Mouse (Mus musculus) thymus, postnatal 14 days (tissue): ENCODE data around the gene Cry1.

ENCODE experiments used
- DNase-seq: peaks from one replicate; pipeline ENCODE4 v3.0.0; 2021

Cry1 gene

DNA sequence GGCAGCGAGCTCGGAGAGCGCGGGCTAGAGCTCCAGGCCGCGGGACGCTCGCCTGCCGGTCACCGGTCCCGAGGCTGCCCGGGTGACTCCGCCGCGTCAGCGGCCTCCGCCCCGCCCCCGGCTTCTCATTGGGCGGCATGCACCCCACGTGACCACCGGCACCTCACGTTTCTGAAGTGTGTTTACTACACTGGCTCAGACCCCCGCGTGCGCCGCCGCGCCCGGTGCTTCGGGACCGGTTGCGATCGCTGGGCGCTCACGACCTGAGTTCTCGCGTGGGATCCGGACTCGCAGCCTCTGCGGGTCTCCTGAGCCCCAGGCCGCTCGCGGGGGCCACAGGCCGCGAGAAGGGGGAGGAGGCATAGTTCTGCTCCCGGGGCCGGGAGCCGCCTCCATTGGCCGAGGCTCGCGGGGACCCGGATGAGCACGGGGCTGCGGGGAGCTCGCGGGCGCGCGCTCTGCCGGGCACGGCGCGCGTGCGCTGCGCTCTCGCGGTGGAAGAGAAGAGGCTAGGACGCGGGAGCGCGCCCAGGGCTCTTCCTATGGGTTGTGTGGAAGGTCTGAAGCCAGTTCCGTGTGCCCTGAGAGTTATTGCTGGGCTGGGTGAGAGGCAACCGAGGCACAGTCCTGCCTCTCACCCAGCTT is at the start of gene Cry1:
Gene Cry1 (minus strand): TSS at position 101 of the 645 bp plus-strand sequence.
- DNase-seq = peak; percentile 97

DNA sequence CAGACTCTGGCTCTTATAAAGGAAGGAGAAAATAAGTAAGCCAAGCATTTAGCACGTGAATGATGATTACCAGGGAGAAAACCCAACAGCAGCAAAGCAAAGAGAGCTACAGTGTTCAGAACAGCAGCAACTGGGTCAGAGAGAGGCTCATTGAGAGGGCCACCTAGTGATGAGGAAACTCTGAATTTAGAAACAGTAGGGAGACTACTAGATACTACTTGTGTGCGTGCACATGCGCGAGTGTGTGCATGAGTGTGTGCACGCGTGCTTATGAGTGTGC is 36.8 kb upstream of the Cry1 start:
- no peak for DNase-seq

DNA sequence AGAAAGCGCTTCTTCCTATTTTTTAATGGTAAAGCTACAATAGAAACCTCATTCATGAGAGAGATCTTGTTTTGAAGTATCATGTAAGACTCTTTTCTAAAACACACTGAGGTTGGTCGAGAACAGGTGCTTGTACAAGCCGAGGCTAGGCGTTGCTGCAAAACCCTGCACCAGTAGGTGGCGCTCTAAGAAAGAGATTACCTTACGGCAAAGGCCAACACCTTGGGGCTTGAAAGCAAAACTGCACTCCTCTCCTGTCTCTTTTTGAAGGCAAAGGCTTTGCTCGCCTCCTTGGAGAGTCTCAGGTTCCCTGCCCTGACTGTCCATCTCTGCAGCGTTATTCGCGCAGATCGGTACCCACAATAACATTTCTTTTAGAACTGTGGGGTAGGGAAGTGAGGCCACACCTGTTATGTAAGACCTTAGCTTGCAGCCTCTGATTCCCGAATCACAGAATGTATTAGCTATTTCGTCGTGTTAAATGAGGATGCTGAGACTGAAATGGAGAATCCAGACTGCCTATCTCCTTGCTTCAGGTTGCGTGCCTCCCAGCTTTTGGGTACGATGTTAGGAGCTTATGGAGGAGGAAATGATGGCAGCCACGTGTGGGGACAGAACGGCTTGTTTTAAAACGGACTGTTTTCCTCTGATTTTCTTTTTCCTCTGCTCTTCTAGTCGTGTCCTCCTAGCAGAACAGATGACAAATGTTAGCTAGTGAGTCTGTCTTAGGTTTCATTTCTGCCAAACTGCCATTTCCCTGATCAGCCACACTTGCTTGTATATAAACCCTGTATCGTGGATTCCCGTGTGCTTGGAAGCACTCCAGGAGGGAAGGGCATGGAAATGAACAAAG is 36.3 kb upstream of the Cry1 start:
- peak; percentile 92 for DNase-seq

DNA sequence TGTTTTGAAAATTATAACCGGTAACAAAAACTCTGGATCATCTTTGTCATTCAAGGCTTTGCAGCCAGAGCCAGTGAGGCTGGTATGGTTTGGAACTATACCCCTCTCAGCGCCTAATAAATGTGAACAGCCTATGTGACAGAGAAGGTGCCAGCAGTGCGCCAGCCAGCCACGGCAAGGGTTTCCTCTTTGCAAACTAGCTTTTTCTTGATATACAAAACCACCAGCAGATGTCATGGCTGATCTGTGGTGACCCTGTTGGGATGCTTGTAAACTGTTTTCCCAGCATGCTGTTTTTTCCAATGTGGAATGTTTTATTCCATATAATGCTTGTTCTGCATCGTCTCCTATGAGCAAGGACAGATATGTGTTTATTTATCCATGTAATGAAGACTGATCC is 30.0 kb upstream of the Cry1 start:
- DNase-seq = no peak

DNA sequence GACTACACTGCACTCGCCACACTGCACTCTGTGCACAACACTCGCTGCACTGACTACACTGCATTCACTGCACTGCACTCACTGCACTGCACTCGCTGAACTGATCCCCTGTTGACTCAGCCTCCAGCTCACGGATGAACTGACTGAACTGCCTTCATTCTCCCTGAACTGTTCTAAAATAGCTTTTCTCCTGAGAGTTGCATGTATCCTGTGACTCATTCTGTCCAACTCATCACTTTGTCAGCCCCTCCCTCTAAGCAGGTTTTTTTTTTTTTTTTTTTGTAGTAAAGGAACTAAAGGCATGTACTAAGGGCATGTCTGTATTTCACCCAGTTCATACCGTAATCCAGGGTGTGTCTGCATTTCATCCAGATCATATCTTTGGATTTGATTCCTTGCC is 26.8 kb upstream of the Cry1 start:
- DNase-seq = no peak

DNA sequence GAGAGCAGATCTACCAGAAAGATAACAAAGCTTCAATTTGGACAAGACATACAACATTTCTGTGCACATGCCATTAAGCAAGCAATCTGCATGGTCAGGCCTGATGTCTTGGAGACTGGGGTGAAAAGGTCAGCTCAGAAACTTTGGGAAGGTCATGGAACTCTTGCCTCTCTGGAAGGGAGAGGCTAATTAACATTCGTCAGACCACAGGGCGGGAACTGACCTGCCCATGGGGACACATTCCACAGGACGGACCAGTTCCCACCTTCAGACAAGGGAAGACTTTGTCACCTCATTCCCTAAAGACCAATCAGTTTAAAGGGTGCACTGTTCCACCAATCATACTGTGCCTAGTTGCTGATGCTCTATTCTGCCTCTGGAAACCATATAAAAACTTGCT is 25.3 kb upstream of the Cry1 start:
- DNase-seq = no peak

DNA sequence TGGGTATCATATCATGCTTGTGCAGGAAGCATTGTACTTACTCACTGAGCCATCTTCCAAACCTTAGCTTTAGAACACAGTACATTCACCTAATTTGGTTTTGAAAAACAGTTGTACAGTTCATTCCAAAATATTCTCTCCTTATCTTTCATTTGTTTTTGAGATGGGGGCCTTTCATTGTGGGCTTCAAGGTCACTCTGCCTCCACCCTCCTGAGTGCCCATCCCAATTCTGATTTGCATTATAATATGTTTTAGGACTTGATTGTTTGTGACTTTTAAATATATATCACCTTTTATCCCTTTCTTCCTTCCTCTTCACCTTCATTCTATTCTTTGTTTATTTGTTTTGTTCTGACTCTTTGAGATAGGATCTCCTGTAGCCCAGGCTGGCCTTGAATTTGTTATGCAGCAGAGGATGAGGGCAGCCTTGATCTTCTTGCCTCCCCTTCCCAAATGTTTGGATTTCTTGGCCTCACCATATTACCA is 24.3 kb upstream of the Cry1 start:
- DNase-seq = no peak

DNA sequence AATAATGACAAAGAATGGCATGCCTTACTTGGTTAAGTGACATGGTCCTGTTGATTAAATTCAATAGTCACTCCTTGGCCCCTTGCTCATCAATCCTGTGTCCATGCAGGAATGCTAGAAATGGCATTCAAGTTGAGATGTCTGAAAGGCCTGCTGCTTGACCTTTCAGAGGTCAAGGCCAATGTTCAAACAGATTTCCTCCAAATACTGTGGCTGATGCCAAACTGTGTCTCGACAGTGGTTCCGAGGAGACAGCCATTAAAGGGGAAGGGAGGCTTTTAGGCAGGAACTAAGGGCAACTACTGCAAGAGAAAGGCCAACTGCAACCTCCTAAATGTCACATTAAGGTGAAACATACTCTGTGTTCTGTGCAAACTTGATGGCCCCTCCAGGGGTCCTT is 20.5 kb upstream of the Cry1 start:
- no peak for DNase-seq

DNA sequence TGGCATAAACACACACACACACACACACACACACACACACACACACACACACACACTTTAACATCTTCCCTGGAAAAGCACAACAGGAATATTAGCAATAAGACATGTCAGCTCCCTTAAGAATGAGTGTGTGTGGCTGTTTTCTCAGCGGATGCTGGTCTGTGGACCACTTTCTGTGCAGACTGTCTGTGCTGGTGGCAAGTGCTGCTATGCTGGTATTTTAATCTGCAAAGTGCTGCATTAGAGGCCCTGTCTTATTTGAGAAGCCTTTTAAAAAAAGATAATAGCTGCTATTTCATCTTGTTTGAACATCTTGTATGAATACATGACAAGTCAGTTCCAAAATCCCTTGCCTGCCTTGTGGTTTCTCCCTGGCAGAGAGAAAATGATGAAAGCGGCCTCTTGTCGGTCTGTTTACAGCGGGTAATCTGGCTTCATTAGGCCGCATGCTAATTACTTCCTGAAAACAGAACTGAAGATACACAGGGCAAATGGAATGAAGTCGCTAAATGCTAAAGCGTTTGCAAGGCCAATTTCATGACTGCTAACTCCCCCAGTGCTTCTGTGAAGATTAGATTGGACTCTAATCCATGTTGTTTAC is 19.5 kb upstream of the Cry1 start:
- DNase-seq = no peak

DNA sequence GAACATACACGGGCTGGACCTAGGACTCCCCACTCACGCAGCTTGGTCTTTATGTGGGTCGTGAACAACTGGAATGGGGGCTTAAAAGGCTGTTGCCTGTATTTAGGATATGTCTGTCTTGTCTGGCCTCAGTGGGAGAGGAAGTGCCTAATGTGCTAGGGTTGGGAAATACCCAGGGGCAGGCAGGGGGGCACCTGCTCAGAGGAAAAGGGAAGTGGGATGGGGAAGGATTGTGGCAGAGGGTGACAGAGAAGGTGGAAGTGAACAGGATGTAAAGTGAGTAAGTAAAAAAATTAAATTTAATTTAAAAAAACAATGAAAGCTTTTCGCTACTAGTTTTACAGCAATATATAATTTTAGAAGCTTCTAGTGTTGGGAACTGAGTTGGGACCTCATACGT is 9.7 kb upstream of the Cry1 start:
- no peak for DNase-seq

DNA sequence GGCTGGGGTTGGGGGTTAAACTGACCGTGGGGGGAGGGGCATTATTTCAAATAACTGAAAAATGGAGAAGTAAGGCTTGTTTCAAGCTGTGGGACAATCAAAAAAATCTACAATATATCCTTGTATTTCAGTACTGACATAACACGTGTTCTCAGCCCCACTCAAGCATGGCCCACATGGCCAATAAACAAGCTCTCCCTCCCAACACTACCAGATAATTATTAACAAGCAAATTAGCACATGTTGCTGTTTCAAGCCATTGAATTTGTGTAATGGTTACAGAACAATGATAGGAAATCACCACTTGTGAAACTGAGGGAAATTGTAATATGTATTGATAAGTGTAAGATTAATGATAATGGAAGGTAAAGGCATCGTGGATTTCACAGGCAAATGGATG is 8.5 kb upstream of the Cry1 start:
- DNase-seq = no peak

DNA sequence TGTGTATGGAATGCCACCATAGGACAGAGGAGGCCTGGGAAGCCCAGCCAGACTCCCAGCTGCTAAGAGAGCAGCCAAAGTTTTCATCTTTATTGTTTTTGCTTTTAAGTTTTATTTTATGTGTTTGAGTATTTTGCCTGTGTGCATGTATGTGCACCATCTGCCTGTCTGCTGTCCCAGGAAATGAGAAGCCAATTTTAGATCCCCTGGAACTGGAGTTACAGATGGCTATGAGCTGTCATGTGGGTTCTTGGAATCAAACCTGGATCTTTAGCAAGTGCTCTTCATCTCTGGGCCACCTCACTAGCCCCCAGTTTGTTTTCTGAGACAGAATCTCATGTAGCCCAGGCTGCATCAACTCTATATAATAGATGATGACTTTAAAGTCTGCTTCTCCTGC is 5.8 kb upstream of the Cry1 start:
- DNase-seq = no peak

DNA sequence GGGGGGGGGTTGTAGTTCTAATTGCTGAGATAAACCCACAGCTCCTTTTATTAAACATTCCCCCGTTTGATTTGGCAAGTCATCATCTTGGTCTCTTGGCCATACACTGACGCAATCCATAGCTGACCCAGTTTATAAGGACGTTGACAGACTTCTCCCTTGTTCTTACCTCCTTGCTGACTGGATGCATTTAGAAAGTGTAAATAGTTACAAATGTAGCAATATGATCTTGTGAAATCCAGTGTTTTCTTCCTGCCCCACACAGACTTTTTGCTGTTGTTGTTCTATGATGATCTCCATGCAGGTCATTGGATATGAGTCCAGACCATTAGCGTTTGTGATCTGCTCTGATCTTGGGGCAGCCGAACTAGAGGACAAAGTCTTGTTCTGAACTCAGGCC is 5.1 kb upstream of the Cry1 start:
- no peak for DNase-seq

DNA sequence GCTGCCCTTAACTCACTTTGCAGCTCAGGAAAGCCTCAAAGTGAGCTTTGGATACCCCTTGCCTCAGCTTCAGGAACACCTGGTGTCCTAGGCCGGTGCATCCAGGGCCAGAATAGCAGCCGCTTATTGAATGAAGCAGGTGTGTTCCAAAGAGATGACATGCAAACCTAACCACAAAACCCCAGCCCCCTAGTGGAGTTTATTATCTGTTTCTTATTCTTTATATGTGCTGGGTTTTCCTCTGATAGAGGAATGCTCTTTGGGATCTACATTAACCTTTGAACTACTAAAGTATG is 1.6 kb upstream of the Cry1 start:
- DNase-seq = peak; percentile 56

DNA sequence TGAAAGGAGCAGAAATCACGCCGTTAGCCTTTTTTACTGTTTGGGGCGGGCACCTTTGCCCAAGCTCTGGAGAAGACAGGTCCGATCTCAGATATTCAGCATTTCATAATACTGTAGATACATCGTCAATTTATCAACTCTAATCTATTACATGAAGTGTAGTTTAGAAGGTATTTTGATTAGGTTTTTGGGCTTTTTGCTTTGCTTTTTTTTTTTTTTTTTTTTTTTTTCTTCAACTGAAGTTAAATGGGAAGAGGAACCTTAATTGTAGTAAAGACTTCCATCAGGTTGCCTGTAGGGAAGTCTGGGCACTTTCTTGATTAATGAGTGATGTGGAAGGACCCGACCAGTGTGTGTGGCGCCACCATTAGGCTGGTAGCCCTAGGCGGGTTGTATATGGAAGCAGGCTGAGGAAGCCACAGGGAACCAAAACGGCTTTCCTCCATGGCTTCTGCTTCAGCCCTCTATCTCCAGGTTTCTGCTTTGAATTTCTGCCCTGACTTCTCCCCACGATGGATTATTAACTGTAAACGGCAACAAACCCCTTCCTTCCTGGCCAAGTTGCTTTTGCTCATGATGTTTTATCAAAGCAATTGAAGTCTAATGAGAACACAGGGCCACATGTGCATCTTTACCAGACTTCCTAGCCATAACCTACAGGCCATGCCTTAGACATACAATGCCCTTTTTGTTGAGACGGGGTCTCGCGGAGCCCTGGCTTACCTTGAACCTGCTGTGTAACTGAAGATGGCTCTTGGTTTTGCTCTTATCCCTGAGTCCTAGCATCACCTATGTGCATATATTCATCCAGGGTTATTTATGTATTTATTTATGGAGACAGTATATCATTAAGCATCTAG is 1.0 kb upstream of the Cry1 start:
- peak; percentile 42 for DNase-seq

DNA sequence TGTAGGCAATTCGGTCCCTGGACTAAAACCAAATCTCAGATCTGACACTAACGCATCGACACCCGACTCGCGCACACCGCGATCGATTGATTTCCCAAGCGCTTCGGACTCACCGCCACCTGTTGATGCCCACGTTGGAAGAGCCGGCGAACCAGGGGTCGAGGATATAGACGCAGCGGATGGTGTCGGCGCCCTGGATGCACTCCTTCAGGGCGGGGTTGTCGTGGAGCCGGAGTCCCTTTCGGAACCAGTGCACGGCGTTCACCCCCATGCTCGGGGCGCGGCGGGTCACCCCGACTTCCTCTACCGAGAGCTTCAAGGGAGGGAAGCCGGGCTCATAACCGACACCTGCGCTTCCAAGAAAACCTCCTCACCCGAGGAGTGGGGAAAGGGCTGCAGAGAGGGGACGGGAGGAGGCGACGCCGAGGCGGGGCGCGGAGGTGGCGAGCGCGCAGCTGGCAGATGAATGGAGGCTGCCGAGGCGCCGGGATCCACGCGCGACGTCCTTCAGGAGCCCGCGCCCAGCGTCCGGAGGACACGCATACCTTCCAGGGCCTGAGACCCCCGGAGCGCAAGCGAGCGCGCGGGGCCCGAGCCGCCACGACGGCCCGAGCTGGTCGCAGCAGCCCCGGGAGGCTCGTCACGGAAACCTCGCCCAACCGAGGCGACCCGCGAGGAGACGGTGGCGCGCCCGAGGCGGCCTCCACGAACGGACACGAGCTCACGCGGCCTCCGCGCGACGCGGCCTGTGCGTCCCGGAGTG is 482 bp downstream of the Cry1 start:
- DNase-seq = peak; percentile 72

DNA sequence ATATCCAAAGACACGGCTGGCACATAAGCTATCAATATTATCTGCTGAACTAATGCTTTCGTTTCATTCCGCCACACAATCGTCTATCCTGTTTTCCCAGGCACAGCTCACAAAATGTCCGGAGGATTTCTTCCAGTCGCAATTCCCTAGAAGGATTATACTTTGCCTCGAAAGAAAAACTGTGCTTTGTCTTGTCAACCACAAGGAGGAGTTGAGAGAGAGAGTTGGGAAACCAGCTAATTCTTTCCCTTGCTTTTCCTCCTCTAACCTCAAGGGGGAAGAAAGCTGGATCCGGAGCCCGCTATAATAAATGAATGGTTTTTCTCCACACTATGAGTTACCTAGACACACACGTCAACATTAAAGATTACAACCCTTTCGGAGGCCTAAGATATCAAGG is 1.2 kb downstream of the Cry1 start:
- DNase-seq = peak; percentile 31

DNA sequence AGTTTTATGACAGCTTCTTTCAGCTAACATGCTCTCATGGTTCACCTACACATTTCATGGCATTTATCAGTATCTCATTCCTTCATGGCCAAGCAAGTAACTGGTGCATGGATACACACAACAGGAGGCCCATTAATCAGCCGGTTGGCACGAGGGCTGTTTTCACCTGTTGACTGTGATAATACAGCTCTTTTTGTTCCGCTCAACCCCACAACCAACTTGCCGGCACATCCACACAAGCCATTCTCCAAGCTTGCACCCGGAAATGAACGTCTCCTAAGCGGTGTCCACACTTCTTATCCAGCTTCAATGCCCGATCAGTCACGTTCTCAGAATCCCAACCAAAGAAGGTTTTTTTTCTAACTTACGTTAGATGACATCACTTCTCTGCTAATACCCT is 2.1 kb downstream of the Cry1 start:
- DNase-seq = no peak

DNA sequence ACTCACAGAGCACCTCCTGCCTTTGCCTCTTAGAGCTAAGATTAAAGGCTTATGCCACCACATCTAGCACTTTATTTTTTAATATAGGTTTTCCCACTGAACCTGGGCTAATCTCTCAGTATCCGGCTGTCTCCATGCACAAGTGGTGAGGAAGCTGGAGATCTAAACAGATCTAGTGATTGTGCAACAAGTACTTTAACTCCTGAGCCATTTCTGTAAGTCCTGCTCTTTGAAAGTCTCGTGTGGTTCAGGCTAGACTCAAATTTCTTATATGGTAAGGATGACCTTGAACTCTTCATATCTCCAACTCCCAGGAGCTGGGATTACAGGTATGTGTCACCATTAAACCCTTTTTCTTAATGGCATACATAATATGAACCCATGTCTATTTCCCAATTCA is 8.2 kb downstream of the Cry1 start:
- DNase-seq = no peak

DNA sequence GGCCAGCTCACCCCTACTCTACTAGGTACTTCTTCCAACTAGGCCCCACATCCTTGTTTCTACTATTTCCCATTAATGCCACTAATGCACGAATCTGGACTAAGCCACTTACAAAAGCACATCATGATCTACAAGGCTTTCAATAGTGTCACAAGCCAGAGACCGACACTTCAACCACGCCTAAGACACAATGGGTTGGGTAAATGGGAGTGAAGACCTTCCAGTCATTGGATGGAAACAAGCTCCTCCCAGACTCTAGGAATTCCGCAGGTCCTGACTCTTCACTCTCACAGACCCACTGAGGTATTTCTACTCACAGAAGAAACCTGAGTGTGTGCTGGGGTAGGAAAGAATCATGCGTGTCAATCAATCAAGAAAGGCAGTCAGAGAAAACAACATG is 19.6 kb downstream of the Cry1 start:
- DNase-seq = no peak

DNA sequence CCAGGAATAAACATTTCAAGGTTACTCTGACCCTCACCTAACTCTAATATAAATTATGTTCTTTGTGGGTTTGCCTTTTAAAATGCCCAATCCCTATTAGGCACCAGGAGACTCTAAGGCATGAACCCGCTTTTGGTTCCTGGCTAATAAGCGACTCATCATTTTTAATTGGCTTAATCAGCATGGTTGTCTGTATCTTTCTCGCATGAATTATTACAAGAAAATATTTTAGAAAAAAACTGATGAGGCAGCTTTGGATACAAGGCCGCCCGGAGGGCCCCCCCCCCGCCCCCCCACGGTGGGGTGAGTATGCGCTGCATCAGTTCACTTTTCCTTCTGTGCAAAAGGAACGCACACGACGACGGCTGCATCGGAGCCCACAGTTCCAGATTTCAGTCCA is 20.1 kb downstream of the Cry1 start:
- no peak for DNase-seq

DNA sequence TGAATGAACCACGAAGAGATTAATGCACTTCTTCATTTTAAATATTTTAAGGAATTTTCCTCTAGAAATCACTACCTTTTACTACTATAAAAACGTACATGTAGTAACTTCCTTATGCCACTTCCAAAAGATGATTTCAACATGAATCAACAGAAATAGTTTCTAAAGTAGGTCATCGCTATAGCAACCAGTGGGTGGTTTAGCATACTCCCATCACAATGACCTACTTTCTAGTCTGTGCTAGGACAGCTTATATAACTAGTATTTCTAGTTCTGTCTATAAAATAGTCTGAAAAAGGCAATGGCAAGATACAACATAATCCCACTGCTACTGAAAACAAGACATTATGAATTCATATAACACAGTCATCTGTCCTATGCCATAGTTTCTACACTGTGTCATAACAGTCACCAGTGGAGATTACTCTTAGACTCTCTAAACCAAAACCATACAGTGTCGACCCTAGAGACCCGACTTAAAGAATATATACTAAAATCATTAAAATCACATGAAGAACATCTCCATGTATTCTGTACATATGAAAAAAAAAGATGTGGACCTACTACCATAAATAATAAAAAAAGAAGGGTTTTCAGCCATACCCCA is 23.0 kb downstream of the Cry1 start:
- peak; percentile 56 for DNase-seq
